Mouse (Mus musculus): Measurements from ENCODE around the gene Nbea.

Nbea gene

DNA sequence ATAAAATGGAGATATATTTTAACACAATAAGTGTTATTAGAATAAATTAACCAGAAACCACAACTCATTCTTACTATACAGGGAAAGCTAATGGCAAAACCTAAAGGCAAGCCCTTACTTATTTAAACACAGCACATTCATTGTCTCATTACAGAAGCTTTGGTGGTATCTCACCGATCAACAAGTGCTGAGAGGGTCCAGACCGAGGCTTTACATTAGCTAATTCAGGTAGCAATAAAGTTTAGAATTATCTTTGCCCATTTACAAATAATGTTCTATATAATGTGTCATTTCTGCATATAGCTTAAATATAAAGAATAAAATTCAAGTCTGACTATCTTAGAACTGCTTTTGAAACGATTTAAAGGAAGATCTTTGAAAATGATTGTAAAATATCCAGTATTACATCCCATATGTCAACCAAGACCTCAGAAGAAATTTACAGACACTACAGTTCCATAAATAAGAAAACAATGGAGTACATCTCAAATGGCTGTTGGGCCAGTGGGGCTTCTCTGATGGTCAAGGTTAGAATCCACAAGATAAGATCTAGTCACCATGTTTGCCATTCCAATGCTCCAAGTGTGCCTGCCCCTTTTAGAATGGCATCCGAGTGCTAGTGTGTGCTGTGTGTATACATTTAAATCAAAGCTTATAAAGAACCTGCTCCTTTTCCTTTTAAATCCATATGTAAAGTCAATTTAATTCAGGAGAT, 398.1 kb downstream of the Nbea start:
- in situ Hi-C loops (cut with MboI, MseI), result loop anchor here in 1 of 2 experiments (10.0 kb wide), 1 partner anchor 141 kb away; no protein-coding TSS in a partner anchor

DNA sequence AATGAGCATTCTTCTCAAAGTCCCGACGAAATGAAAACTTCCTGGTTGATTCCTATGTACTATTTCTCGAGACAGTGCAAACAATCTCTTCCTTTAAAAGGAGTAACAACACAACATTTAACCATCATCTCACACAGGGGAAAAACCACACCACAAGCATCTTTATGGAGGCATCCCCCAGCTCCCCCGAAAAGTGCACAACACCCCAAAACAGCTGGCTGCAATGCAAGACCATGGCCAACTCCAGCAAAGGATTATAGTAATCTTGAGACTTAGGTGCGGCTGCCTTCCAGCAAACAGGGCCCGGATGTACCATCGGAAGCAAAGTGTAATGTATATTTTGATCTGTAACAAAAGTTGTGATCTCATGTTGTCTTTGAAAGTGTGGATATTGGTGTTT, 399.4 kb downstream of the Nbea start:
- in situ Hi-C loops (cut with MboI, MseI), result loop anchor here in 1 of 2 experiments (10.0 kb wide), 1 partner anchor 139 kb away; no protein-coding TSS in a partner anchor

DNA sequence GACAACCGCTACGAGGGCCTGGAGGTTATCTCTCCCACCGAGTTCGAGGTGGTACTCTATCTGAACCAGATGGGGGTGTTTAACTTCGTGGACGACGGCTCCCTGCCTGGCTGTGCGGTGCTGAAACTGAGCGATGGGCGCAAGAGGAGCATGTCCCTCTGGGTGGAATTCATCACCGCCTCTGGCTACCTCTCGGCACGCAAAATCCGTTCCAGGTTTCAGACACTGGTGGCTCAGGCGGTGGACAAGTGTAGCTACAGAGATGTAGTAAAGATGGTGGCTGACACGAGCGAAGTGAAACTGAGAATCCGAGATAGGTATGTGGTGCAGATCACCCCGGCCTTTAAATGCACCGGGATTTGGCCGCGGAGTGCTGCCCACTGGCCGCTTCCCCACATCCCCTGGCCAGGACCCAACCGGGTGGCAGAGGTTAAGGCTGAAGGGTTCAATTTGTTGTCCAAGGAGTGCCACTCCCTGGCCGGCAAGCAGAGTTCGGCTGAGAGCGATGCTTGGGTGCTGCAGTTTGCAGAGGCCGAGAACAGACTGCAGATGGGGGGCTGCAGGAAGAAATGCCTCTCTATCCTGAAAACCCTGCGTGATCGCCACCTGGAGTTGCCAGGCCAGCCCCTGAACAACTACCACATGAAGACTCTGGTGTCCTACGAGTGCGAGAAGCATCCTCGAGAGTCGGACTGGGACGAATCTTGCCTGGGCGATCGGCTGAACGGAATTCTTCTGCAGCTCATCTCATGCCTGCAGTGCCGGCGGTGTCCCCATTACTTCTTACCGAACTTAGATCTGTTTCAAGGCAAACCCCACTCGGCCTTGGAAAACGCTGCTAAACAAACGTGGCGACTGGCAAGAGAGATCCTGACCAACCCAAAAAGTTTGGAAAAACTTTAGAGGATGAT, 400.1 kb downstream of the Nbea start:
- in situ Hi-C loops (cut with MboI, MseI), result loop anchor here in 1 of 2 experiments (10.0 kb wide), 1 partner anchor 139 kb away; no protein-coding TSS in a partner anchor

DNA sequence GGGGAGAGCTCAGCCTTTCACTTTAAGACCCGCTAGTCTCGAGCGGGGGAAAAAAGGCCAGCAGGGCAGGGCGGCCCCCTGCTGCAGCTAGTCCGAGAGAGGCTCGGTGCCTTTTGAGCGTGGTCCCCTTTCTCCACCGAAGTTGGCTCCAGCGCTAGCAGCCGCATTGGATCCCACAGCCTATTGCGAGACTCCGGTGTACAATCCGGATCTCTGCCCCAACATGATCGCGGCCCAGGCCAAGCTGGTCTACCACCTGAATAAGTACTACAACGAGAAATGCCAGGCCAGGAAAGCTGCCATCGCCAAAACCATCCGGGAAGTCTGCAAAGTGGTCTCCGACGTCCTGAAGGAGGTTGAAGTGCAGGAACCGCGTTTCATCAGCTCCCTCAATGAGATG, 400.7 kb downstream of the Nbea start:
- in situ Hi-C loops (cut with MboI, MseI), result loop anchor here in 1 of 2 experiments (10.0 kb wide), 1 partner anchor 138 kb away; no protein-coding TSS in a partner anchor

DNA sequence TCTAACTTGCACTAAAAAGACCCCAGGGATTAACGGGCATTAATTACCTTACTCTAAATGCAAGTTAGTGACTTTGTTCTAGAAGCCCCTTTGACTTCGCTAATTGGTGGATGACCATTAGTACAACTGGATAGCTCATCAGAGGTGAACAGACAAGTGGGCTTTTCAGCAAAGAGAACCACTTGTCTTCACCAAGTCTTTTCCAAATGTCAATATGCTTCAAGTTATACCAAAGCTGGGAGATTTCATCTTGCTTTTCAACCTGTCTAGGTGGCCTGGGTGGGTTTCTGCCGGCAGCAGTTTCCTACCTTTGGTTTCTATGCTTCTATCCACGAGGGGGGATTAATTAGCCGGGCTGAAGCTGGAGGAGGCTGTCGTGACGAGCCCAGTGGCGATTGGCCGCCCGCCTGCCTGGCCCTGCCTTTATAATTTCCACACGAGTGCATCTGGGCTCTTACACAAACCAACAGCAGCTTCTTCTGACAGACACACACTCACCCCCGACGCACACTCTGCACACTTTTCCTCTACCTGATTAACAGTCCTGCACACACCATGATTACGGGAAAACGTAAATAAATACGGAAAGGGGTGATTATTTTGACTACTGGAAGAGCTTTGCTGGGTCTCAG, 401.3 kb downstream of the Nbea start, which contains the start of gene Mab21l1:
Gene Mab21l1 (plus strand): TSS at position 455 of the 632 bp plus-strand sequence.
- in situ Hi-C loops (cut with MboI, MseI), result loop anchor here in 1 of 2 experiments (10.0 kb wide), 1 partner anchor 137 kb away; no protein-coding TSS in a partner anchor

DNA sequence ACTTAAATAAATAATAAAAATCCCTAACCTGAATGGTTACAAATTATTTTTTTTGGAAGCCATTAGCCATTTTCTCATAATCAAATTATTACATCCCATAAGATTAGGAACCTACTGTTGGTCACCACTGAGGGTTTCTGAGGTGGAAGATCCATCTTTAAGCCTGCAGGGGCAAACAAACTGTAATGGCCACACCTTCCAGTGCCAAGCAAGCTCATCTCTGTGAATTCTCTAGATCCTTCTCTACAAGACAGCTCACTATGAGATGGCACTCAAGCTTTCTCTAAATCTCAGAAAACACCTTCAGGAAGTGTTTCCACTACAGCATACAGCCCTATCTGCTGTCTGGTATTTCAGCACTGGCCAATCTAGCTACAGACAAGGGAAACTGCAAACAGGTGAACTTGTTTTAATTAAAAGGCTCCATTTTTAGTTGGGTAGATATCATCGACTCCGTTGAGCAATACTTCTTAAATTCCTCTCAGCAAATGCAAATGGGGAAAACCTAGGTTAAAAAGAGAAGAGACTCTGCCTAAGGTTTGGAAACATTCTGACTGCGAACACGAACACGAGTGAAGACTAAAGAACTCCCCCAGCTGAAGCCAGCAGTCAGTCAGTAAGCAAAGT, 402.0 kb downstream of the Nbea start:
- in situ Hi-C loops (cut with MboI, MseI), result loop anchor here in 1 of 2 experiments (10.0 kb wide), 1 partner anchor 137 kb away; no protein-coding TSS in a partner anchor

DNA sequence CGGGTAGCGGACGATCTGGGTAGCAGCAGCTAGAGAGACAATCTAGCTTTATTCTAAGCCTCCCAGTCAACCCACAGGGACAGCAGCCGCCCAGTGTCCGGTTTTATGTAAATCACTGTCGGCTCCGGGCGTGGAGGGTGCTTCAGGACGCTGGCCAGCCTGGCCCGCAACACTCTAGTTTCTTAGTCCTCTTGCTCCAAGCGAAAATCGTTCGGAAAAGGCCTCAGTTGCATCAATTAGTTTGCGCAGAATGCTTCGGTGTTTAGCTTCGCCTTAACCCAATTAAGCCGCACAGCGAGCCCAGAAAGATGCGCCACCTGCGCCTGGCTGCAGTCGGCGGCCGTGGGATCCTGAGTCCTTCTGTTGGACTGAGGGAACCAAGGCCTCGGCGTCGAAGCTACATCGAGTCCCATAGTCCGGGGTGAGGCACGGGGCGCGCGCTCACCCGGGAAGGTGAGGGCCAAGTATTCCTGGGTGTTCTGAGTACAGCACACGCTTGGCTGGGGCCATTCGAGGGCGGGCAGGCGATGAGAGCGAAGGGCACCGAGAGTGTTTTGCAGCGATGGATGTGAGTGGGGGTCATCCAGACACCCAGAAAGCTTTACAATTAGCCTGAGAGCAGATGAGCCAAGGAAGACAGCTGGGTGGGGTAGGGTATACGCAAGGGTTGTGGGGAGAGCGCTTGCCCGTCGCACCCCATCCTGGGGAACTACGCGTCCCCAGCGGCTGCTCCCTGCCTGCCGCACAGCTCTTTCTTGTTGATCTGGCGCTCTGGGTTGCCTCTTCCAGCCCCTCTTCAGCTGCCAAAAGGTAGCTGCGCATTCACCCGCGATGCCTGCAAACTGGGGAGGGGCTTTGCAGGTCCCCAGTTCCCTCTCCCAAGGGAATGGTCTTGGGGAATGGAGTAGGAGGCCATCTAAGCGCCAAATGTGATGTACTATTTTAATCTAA, 403.1 kb downstream of the Nbea start:
- in situ Hi-C loops (cut with MboI, MseI), result loop anchor here in 1 of 2 experiments (10.0 kb wide), 1 partner anchor 136 kb away; no protein-coding TSS in a partner anchor

DNA sequence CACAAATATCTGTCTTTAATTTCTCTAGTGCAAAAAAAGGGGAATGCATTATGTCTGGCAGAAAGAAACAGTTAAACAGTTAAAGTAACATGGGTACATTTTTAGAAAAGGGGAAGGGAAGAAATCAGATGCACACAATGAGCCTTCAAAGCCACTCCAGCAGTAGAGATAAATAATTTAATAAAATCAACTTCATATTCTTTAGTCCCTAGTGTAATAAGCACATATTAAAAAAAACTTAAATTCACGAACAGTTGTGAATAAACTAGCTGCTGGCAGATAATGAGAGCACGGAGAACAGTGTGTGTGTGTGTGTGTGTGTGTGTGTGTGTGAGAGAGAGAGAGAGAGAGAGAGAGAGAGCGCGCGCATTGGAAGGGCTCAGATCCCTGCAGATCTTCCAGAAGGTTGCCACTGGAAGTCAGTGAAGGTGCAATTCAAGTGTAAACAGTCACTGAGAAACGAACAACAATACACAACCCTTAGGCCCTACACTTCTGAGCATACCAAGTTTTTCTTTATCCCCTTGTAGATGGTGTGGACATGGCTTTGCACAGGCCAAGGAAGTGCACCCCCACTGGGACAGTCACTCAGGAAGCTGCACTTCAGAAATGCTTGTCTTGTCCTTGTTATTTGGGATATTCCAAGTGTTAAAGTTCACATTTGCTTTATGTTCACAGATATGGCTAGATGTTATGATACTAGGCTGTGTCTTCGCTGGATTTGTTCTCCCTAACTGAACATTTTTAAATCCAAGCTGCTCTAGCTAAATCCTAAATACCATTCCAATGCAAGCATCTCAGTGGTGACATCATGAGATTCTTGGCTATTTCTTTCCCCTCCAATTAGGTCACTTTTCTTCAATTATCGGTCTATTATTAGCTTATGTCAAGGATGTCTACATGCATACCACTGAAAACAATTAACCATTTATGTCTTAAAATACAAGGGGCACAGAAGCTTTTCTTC, 404.5 kb downstream of the Nbea start:
- in situ Hi-C loops (cut with MboI, MseI), result no loop called here

DNA sequence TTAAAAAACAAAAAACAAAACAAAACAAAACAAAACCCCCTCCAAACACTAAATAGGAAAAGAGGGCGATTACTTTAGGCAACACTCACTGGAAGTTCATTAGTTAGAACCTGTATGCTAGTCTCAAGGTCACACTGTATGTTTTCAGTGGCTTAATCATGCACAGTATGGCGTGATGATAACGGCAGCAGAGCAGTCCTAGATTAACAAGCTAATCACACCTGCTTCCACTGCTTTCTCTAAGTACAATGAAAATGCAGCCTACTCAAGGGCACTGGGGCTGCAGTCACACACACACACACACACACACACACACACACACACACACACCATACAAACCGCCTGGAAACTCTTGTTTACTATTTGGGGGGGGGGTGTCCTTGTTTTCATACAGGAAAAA, 406.0 kb downstream of the Nbea start:
- in situ Hi-C loops (cut with MboI, MseI), result no loop called here

DNA sequence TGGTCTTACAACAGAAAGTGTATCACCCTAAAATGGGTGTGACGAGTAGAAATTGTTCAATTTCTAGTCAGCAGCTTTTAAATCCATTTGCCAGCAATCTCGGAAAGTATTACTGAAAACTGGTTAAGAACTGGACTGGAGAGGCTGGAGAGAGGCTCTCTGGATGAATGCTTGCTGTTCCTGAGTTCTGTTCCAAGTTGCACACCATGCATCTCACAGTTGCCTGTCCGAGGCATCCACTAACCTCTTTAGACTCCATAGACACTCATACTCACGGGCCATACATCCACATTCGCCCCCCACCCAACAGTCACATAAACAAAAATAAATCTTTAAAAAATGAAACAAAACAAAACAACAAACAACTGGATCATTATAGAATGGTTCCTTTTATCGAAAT, 407.7 kb downstream of the Nbea start:
- in situ Hi-C loops (cut with MboI, MseI), result no loop called here

DNA sequence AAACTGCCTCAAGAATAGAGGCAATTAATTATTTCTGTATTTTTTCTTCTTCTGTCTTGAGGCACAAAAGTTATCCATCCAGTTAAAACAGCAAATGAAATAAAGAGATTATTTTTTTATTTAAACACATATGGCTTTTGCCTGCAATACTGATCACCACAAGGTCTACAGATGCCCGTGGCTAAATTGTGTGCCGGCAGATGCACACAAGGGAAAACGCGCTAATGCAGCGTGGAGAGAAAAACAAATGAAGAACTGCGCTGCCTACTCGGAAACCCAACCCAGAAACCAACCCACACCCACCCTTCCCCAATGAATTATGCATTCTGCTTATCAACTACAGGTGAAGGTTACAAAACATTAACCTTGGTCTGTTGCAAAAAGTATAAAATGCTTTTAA, 408.3 kb downstream of the Nbea start:
- in situ Hi-C loops (cut with MboI, MseI), result no loop called here

DNA sequence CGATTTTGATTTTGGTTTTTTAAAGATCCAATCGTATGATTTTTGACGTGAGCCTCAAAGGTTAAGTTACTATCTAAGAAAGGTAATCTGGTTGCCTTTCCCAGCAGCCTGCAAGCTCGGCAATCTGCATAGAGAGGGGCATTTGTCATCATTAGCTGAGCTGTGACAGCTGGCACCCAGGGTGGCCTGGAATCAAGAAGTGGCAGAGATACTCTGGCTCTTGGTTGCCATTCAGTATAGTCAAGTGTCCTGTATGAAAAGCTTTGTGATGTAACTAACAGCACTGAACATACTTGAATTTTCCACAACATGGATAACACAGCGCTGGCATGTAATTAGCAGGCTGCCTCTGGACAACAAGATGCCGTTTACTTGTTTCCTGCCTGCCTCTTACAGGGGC, 409.3 kb downstream of the Nbea start:
- in situ Hi-C loops (cut with MboI, MseI), result no loop called here

DNA sequence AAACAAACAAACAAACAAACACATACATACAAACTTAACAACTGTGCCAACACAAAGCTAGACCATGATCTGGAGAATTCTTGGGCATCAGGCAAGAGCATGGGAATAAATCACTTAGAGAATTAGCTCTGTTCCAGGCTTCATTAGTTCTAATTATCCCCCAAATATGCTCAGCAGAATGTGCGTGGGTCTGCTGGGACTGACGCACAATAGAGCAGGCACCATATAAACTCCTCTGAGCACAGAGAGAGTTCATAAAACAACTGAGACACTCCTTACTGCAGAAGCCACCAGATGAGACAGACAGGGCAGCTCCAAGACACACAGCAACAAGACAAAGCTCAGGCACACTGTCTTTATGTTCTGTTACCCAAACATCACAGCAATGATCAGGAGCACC, 414.2 kb downstream of the Nbea start:
- in situ Hi-C loops (cut with MboI, MseI), result no loop called here

DNA sequence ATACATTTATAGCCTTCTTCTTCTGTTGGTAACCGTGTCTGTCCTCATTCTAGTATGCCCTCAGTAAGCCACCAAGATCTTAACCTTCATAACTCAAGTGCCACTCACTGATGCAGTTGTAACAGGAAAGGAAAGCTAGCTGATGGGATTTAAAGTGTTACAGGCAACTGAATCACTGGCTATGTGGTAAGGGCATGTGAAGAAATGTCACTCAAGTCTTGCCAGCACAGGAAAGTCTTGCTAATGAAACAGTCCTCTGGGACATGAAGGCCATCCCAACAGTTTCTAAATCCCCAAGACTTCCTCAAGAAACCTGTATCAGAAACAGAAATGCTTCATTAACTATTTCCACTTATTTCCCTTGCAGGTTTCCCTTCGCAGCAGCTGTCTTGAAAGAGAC, 414.8 kb downstream of the Nbea start:
- in situ Hi-C loops (cut with MboI, MseI), result no loop called here

DNA sequence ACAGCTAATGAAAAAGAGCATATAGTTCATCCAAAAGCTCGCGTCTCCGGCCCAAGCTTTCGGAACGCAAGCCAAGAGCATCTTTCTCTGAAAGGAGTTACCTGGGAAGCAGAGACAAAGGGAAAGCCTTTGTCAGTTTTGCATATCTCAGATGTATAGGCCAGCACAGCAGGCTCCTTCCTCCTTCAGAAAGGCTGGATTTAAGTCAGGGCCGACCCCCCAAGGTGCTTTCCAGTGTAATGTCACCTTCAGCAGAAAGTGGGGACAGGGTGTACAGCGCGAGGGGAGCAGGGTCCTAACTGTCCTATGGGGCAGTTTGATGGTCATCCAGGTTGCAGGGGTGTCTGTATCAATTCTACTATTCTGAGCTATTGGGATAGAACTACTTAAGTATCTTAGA, 419.9 kb downstream of the Nbea start:
- in situ Hi-C loops (cut with MboI, MseI), result no loop called here

DNA sequence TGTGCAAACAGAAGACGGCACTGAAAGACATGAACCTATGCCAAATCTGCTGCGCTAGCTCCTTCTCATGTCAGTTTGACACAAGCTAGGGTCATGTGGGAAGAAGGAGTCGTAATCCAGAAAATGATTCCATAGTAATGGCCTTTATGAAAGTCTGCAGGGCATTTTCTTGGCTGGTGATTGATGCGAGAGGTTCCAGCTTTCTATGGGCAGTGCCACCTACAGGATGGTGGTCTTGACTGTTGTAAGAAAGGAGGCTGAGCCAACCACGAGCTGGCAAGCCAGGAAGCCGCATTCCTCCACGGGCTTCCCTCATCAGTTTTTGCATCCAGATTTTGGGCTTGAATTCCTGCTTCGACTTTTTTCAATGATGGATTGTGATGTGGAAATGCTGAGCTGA, 425.2 kb downstream of the Nbea start:
- in situ Hi-C loops (cut with MboI, MseI), result no loop called here

DNA sequence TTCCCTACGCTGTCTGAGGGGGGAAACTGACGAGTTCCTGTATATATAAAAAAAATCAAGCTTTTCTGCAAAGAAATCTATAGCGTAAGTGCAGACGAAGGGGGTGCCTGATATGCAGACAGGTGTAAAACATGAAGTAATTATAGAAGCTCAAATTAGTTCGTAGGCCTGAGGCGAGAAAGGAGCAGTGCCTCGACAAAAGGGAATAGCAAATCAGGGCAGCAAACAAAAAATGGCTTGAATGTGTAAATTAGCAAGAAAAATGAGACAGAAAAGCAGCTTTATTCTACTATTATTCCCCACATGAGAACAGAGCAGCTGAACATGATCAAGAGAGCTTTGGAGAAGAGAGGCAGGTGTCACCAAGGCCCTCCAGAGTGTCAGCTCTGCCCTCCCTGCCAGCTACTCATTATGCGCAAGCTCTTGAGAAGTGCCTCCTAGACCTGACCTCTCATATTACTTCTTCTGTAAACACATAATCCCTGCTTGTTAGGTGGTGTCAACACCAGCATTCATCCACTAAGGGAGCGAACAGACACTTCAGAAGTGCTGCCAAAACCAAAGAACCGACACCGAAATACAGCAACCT, 426.8 kb downstream of the Nbea start:
- in situ Hi-C loops (cut with MboI, MseI), result no loop called here

DNA sequence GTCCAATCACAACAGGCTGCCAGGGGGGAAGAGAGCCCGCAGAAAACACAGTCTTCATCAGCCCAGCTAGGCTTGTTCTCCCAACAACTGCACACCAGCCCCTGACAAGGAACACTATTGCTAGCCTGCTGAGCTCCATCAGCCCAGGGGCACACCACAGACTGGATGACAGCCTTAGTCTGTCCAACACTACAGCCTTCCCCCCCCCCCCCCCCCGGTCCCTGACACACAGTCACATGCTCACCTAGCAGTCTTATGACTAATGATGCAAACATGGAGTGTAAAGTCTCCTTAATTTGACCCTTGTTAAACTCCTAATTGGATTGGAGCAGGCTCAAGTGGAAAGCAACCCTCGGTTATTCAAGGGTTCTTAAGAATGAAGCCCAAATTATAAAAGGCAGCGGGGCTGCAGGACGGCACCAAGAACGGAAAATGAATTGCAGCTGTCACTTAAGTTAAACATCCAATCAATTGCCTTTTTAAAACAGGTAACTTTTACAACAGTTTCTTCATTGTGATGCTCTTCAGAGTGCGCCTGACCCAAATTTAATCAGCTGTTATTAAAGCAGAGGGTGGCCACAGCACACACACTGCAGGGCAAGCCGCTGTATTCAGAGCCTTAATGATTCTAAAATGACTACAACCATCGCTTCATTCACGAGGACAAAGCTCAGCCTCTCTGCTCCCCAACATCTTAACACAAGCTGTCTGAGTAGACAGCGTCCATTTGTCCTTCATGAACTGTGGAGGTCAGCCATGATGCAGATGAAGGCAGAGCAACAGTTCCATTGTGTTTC, 427.5 kb downstream of the Nbea start:
- in situ Hi-C loops (cut with MboI, MseI), result no loop called here

Data from T-helper 17 cell (primary cell).